Mouse (Mus musculus): ENCODE measurements at regions not wholly inside any gene's neighbourhood (a gene's known extent, or its start where the extent isn't known, plus 50 kb on each side); places are given as distances from the start of the nearest gene placed in this dataset.

GRCm38 (mm10) chr8:57213066-57213465, 107.7 kb upstream of the Hand2 start:
- TF ChIP-seq GATA1 (IDR thresholded peaks at IDR 0.05; ENCODE audit: low read length) (no peak), TAL1 (IDR thresholded peaks at IDR 0.05; ENCODE audit: low read length) (no peak)

Measured in erythroblast, embryonic 14.5 days (primary cell).